Mouse (Mus musculus): ENCODE measurements around the gene Arpp21. TPM values are rescaled to one million over a fixed set of nuclear protein-coding genes. Genes with fewer than 3 reads are reported as not detected.
A peak's percentile ranks its signal among the peaks of the same experiment; 100 is the strongest.

The Arpp21 gene
- total RNA-seq, 2 experiments from 2014 or later = 9.5 to 25.4 TPM

DNA sequence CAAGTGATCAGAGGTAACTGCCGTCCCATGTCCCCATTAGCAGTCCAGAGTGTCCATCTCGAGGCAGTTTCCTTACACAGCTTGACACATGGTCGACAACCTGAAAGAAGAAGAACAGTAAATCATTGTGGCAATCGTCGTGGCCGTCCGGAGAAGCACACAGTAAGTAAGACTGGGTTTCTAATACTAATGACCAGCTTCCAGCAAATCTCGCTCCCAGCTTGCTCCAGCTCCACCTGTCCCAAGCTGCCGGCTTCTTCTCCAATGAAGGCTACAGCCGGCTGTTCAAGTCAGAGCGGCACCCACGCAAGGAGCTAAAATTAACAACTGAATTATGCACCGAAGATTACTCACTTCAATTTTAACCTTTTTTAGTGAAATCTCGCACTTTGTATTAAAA lies 48.1 kb downstream of the Arpp21 start:
- intact Hi-C loops (cut with DNase I) = no loop called here
- peak overlapping the region; percentile 70 for H3K4me3 ChIP-seq
- no peak for TF ChIP-seq CTCF (IDR thresholded peaks at IDR 0.05)
- peak overlapping the region; percentile 71 for H3K27ac ChIP-seq
- DNase-seq = peak; percentile 44

DNA sequence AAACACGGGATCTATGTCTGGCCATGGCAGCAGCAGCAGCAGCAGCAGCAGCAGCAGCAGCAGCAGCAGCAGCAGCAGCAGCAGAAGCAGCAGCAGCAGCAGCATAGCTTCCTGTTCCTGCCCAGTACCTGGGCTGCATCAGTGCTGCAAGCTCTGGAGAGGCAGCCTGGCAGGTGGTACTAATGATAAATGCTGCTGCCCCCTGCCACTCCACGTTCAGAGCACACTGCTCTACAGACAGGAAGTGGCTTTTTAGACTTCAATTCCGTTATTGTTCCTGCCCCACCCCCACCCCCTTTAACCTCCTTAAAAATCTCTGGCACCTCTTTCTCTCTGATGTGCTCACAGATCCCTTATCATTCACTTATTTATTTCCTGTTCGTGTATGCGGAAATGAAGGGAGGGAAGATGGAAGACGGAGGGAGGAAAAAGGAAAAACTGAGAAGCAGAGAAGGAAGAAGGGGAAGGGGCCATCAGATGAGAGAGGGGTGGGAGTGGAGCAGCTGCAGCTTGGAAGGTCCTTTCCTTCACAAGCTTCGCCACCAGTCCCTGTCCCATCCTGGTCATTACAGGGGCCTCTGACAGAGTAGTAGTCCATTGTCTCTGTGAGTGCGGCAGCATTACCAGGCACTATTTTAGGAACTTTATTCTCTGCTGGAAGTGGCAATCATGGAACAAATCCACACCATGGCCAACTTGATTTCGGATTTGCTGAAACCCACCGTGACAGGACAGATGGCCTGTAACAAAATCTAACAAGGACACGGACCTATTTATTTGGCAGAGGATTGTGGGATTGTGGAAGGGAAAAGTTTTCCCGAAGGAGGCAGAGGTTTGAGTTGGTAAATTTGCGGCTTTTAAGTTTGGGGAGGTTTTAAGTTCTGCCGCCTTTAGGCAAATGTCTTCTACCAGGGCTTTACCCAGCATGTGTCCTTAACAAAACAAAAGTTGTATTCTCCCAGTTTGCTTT lies 49.1 kb downstream of the Arpp21 start:
- H3K27ac ChIP-seq = peak overlapping the region; percentile 71
- TF ChIP-seq CTCF (IDR thresholded peaks at IDR 0.05) = no peak
- intact Hi-C loops (cut with DNase I) = no loop called here
- no peak for DNase-seq
- peak overlapping the region; percentile 70 for H3K4me3 ChIP-seq

GRCm38 (mm10) chr9:112185746-112186145 lies 50.0 kb downstream of the Arpp21 start:
- no peak overlapping the region for H3K27ac ChIP-seq
- DNase-seq = no peak
- no peak for TF ChIP-seq CTCF (IDR thresholded peaks at IDR 0.05)
- H3K4me3 ChIP-seq = no peak overlapping the region
- intact Hi-C loops (cut with DNase I) = no loop called here

- intact Hi-C loops (cut with DNase I) = no loop called here
- H3K4me3 ChIP-seq = no peak overlapping the region
- DNase-seq = no peak
- no peak overlapping the region for H3K27ac ChIP-seq
- TF ChIP-seq CTCF (IDR thresholded peaks at IDR 0.05) = no peak
Measured at GRCm38 (mm10) chr9:112182738-112183137, 53.0 kb downstream of the Arpp21 start.

- TF ChIP-seq CTCF (IDR thresholded peaks at IDR 0.05) = no peak
- H3K4me3 ChIP-seq = no peak overlapping the region
- no peak for DNase-seq
- intact Hi-C loops (cut with DNase I) = no loop called here
- H3K27ac ChIP-seq = no peak overlapping the region
Measured at GRCm38 (mm10) chr9:112180006-112180405, 55.7 kb downstream of the Arpp21 start.

DNA sequence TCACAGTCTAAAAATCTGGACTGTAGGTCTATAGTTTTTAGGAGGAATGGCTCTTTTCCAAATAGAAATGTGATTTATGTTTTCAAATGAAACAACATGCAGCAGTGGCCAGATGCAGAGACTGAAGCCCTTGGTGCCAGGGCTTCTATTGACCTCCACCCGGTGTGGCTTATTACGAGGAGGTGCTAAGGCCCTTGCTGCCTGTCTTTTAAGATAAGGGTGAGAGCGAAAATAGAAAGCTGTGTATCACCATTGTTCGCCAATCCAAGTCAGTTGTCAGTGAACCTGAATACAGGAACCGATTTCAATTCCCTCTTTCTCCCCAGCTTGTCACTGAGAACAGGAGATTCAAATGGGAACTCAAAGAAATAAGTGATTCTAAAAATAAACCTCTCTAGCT lies 57.3 kb downstream of the Arpp21 start:
- H3K4me3 ChIP-seq = no peak overlapping the region
- intact Hi-C loops (cut with DNase I) = no loop called here
- no peak for TF ChIP-seq CTCF (IDR thresholded peaks at IDR 0.05)
- H3K27ac ChIP-seq = no peak overlapping the region
- DNase-seq = no peak

GRCm38 (mm10) chr9:112177569-112177968 lies 58.2 kb downstream of the Arpp21 start:
- no peak for DNase-seq
- Histone ChIP-seq H3K27ac (no peak overlapping the region), H3K4me3 (no peak overlapping the region)
- no peak for TF ChIP-seq CTCF (IDR thresholded peaks at IDR 0.05)
- intact Hi-C loops (cut with DNase I) = no loop called here

GRCm38 (mm10) chr9:112176317-112176716 lies 59.4 kb downstream of the Arpp21 start:
- no peak for DNase-seq
- H3K27ac ChIP-seq = no peak overlapping the region
- H3K4me3 ChIP-seq = no peak overlapping the region
- intact Hi-C loops (cut with DNase I) = no loop called here
- TF ChIP-seq CTCF (IDR thresholded peaks at IDR 0.05) = no peak

- DNase-seq = no peak
- intact Hi-C loops (cut with DNase I) = no loop called here
- Histone ChIP-seq H3K4me3 (no peak overlapping the region), H3K27ac (no peak overlapping the region)
- TF ChIP-seq CTCF (IDR thresholded peaks at IDR 0.05) = no peak
Measured at GRCm38 (mm10) chr9:112174407-112175357, 61.1 kb downstream of the Arpp21 start.

- no peak for DNase-seq
- Histone ChIP-seq H3K27ac (no peak overlapping the region), H3K4me3 (no peak overlapping the region)
- TF ChIP-seq CTCF (IDR thresholded peaks at IDR 0.05) = no peak
- intact Hi-C loops (cut with DNase I) = no loop called here
Measured at GRCm38 (mm10) chr9:112173778-112174177, 62.0 kb downstream of the Arpp21 start.

DNA sequence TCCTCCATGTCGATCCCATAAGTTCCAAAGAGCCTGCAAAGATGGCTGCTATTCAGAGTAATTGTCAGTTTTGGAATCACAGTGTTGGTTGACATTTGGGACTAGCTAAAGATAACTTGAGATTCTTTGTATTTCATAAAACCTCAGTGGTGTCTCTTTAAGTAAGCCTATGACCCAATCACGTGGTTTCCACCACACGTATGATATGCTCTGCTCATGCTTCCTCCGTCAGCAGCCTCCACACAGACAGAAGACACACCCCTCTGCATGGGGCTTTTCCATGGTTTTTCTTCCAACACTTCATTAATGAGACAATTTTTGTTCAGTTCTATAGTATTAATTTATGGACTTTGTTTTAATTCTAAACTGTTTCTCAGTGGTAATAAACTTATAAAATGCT lies 71.1 kb downstream of the Arpp21 start:
- intact Hi-C loops (cut with DNase I) = no loop called here
- TF ChIP-seq CTCF (IDR thresholded peaks at IDR 0.05) = no peak
- H3K4me3 ChIP-seq = no peak overlapping the region
- no peak overlapping the region for H3K27ac ChIP-seq
- no peak for DNase-seq

- DNase-seq = no peak
- Histone ChIP-seq H3K4me3 (no peak overlapping the region), H3K27ac (no peak overlapping the region)
- intact Hi-C loops (cut with DNase I) = no loop called here
- TF ChIP-seq CTCF (IDR thresholded peaks at IDR 0.05) = no peak
Measured at GRCm38 (mm10) chr9:112160981-112161380, 74.8 kb downstream of the Arpp21 start.

DNA sequence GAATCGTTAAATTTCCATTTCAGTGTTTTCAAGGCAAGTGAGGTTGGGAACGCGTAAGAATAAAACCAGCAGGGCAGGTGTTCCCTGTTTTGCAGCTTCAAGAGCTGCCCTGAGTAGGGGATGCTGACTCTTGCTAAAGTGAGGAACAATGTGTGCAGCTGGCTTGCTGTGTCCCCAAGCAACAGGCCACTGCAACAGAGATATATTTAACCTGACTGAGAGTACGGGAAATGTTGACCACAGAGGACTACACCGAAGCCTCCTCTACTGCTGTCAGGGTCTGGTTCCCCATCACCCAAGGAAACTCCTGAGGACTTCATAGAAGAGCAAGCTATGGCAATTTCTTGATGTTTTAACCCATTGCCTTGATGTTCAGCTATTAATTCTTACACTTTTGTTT lies 81.8 kb downstream of the Arpp21 start:
- intact Hi-C loops (cut with DNase I) = no loop called here
- no peak for TF ChIP-seq CTCF (IDR thresholded peaks at IDR 0.05)

More for the DNA sequence above, 81.8 kb downstream of the Arpp21 start:
- no peak for DNase-seq
- Histone ChIP-seq H3K27ac (no peak overlapping the region), H3K4me3 (no peak overlapping the region)
